Mouse (Mus musculus) liver, embryonic 11.5 days (tissue): Measurements from ENCODE around the gene Xndc1. TPM values are rescaled to one million over a fixed set of nuclear protein-coding genes. Genes with fewer than 3 reads are reported as not detected.
A peak's percentile ranks its signal among the peaks of the same experiment; 100 is the strongest.
"Not testable (repeated sequence)": the region's sequence is repeated elsewhere in the genome, so short reads cannot be mapped to it uniquely, and the experiment has no call there.

ENCODE experiments used
- ATAC-seq: fragments of 200-750 bp; cut with Nextera tagmentation; replicated peaks from 2 replicates; pipeline ENCODE4 v1.8.0; 2017; ENCODE audit warnings: moderate number of reproducible peaks, mild to moderate bottlenecking, moderate TSS enrichment, moderate library complexity; ENCODE audit not compliant: low FRiP score
- DNase-seq: peaks from one replicate; pipeline ENCODE4 v3.0.0-alpha.2; 2017; ENCODE audit warnings: low spot score
- H3K27ac ChIP-seq: fragments of 300-500 bp; sonication (generic); 2 replicates; pipeline ENCODE4 v1.5.1; 2014; ENCODE audit warnings: mild to moderate bottlenecking, low read depth, low read length, control low read depth
- H3K27me3 ChIP-seq: fragments of 300-500 bp; sonication (generic); replicated peaks from 2 replicates; pipeline ENCODE4 v1.6.1; 2014; ENCODE audit warnings: low read length, mixed read lengths; ENCODE audit not compliant: control insufficient read depth, insufficient read depth
- H3K36me3 ChIP-seq: fragments of 300-500 bp; sonication (generic); 2 replicates; pipeline ENCODE4 v1.6.1; 2014; ENCODE audit warnings: mild to moderate bottlenecking, low read length, moderate library complexity, mixed read lengths; ENCODE audit not compliant: control insufficient read depth, insufficient read depth
- H3K4me1 ChIP-seq: fragments of 300-500 bp; sonication (generic); replicated peaks from 2 replicates; pipeline ENCODE4 v1.6.1; 2014; ENCODE audit warnings: low read length, mixed read lengths; ENCODE audit not compliant: control insufficient read depth, insufficient read depth
- H3K4me2 ChIP-seq: fragments of 300-500 bp; sonication (generic); 2 replicates; pipeline ENCODE4 v1.6.1; 2014; ENCODE audit warnings: mild to moderate bottlenecking, control low read depth, moderate library complexity
- H3K4me3 ChIP-seq: fragments of 300-500 bp; sonication (generic); 2 replicates; pipeline ENCODE4 v1.5.1; 2014; ENCODE audit warnings: low read depth, low read length, control low read depth
- H3K9ac ChIP-seq: fragments of 300-500 bp; sonication (generic); 2 replicates; pipeline ENCODE4 v1.6.1; 2014; ENCODE audit warnings: low read depth, low read length, control low read depth
- H3K9me3 ChIP-seq: fragments of 300-500 bp; sonication (generic); 2 replicates; pipeline ENCODE4 v1.6.1; 2016; ENCODE audit warnings: low read length, inconsistent platforms, mixed read lengths; ENCODE audit not compliant: control insufficient read depth
- WGBS: fragments of 180-500 bp; shearing (Covaris S2); extraction: QIAGEN DNeasy Blood & Tissue Kit; methylation state at CpG from one replicate; pipeline ENCODE4 v1.1.7; 2014; 5-methylcytosine and 5-hydroxymethylcytosine counted together
- polyA plus RNA-seq: library from polyadenylated mRNA; unstranded; fragments of >200 nt; fragmentation: Nextera tagmentation; extraction: Ambion mirVana; gene quantifications from 2 replicates; pipeline ENCODE4 v1.2.1, GENCODE M21; 2014

Gene Xndc1
- polyA plus RNA-seq, 1 experiment from 2014 or later = 24.6 TPM

GRCm38 (mm10) chr7:102025187-102026119 lies 39.9 kb upstream of the Xndc1 start:
- Histone ChIP-seq H3K9me3 (no peaks in the 10 kb centered on the region), H3K4me1 (0 out of 2 replicates have a peak, but pooled peaks cover 2% of the 10 kb centered on the region), H3K4me2 (no peak overlapping the region), H3K9ac (no peak overlapping the region), H3K4me3 (no peak overlapping the region), H3K36me3 (peaks cover 21% of the 10 kb centered on the region), H3K27me3 (no peaks in the 10 kb centered on the region), H3K27ac (no peak overlapping the region)
- 92% methylated on average over 2 of the region's 2 CpGs for WGBS
- DNase-seq (peak; percentile 21), ATAC-seq (peak; percentile 60; the same call in 1 of the 2 replicates)

DNA sequence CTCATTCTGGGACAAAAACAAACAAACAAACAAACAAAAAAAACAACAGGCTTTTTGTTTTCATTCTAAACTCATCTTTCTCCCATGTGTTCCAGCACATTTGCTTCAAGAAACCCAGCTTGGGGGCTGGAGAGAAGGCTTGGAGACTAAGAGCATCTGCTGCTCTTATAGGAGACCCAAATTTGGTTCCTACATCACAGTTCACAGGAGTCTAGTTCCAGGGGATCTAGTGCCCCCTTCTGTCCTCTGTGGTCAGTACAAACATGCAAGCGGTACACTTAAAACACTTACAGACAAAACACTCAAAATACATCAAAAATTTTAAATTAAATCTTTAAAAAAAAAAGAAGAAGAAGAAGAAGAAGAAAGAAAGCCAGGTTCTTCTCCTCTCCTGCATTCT lies 30.4 kb upstream of the Xndc1 start:
- H3K27me3 ChIP-seq = no peaks in the 10 kb centered on the region
- ATAC-seq = no peak
- 83% methylated on average over 1 of the region's 1 CpGs for WGBS
- H3K4me2 ChIP-seq = no peak overlapping the region
- H3K9me3 ChIP-seq = no peaks in the 10 kb centered on the region
- H3K9ac ChIP-seq = no peak overlapping the region
- H3K27ac ChIP-seq = no peak overlapping the region
- DNase-seq = no peak
- no peak overlapping the region for H3K4me3 ChIP-seq
- H3K4me1 ChIP-seq = no peaks in the 10 kb centered on the region
- H3K36me3 ChIP-seq = peaks cover 27% of the 10 kb centered on the region

DNA sequence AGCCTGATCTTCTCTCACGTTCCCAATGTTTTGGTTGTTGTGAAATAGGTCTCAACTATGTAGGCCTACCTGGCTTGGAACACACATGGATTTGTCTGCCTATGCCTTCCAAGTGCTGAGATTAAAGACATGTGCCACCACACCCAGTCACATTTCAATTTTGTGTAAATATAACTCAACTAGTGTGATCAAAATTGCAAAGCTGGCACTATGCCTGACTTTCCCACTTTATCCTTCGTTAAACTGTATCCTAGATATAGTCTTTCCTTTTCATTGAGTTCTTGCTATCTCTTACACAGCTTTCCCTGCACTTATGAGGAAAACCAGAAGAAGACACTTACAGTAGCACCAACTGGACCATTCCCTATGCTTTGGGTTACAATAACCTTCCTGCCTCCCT lies 29.8 kb upstream of the Xndc1 start:
- no peaks in the 10 kb centered on the region for H3K27me3 ChIP-seq
- H3K4me3 ChIP-seq = no peak overlapping the region
- H3K4me1 ChIP-seq = no peaks in the 10 kb centered on the region
- no peak overlapping the region for H3K4me2 ChIP-seq
- ATAC-seq (no peak), DNase-seq (no peak)
- 95% methylated on average over 2 of the region's 2 CpGs for WGBS
- no peak overlapping the region for H3K9ac ChIP-seq
- H3K9me3 ChIP-seq = no peaks in the 10 kb centered on the region
- H3K27ac ChIP-seq = no peak overlapping the region
- H3K36me3 ChIP-seq = peaks cover 26% of the 10 kb centered on the region

DNA sequence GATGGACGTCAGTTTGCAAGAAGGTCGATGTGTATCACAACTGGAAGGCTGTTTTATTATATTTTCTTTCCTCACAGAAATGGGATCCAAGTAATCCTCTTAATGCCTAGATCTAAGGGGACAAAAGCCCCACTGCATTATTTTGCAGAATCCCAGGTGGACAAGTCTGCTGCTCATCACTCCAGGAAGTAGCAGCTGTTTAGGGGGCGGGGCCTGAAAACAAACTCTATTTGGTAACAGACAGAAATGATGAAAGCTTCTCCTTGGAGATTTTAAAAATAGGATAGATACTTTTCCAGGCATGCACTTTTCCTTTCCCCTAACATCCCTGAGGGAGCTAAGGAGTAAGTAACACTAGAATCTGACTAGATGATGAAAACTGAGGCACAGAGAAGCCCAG lies 28.0 kb upstream of the Xndc1 start:
- Histone ChIP-seq H3K36me3 (peaks cover 23% of the 10 kb centered on the region), H3K27me3 (no peaks in the 10 kb centered on the region), H3K4me2 (no peak overlapping the region), H3K27ac (no peak overlapping the region), H3K9ac (no peak overlapping the region), H3K9me3 (no peaks in the 10 kb centered on the region), H3K4me3 (no peak overlapping the region), H3K4me1 (no peaks in the 10 kb centered on the region)
- no peak for ATAC-seq
- DNase-seq = no peak
- 96% methylated on average over 3 of the region's 3 CpGs for WGBS

GRCm38 (mm10) chr7:102042314-102042713 lies 23.0 kb upstream of the Xndc1 start:
- Histone ChIP-seq H3K27me3 (no peaks in the 10 kb centered on the region), H3K36me3 (peaks cover 13% of the 10 kb centered on the region), H3K4me3 (no peak overlapping the region), H3K9me3 (no peaks in the 10 kb centered on the region), H3K4me1 (no peaks in the 10 kb centered on the region), H3K27ac (no peak overlapping the region), H3K9ac (no peak overlapping the region), H3K4me2 (no peak overlapping the region)
- WGBS = 71% methylated on average over 2 of the region's 2 CpGs
- ATAC-seq (no peak), DNase-seq (no peak)

DNA sequence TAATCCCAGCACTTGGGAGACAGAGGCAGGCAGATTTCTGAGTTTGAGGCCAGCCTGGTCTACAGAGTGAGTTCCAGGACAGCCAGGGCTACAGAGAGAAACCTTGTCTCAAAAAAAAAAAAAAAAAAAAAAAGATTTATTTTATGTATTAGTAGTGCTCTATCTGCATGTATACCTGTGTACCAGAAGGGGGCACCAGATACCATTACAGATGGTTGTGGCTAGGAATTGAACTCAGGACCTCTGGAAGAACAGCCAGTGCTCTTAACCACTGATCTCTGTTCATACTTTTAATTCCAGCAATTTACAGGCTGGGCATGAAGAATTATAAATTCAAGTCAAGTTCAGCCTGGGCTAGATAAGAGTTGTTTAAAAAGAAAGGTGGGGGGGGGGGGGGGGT lies 16.8 kb upstream of the Xndc1 start:
- not testable (repeated sequence) for DNase-seq, H3K9ac ChIP-seq, H3K4me3 ChIP-seq, H3K27me3 ChIP-seq, H3K27ac ChIP-seq, ATAC-seq, H3K9me3 ChIP-seq, H3K36me3 ChIP-seq, H3K4me2 ChIP-seq, H3K4me1 ChIP-seq

- WGBS = 65% methylated on average over 3 of the region's 3 CpGs
- Histone ChIP-seq H3K27me3 (no peaks in the 10 kb centered on the region), H3K4me3 (no peak overlapping the region), H3K9ac (no peak overlapping the region), H3K36me3 (peaks cover 6% of the 10 kb centered on the region; the same call in 1 of the 2 replicates), H3K9me3 (no peaks in the 10 kb centered on the region), H3K4me1 (peaks cover 15% of the 10 kb centered on the region), H3K4me2 (no peak overlapping the region), H3K27ac (no peak overlapping the region)
- DNase-seq (no peak), ATAC-seq (no peak)
Observed at GRCm38 (mm10) chr7:102061353-102061752, 4.0 kb upstream of the Xndc1 start.

DNA sequence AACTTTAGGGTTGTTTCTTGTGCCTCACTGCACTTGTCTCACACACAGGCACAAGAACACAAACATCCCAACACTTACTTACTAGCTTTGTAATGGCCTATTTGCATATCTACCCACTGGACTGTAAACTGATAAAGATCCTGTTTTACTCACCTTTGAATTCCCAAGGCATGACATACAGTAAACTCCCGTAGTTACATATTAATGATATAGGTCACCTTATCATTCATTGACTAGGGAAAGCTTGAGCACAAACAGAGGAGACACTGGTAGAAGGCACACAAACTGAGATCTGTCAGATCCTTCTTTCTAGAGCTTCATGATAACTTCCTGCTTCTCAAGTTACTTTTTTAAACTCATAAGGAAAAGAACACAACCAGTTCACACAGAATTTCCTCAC lies 3.1 kb upstream of the Xndc1 start:
- Histone ChIP-seq H3K36me3 (peaks cover 6% of the 10 kb centered on the region; the same call in 1 of the 2 replicates), H3K9me3 (no peaks in the 10 kb centered on the region), H3K4me2 (no peak overlapping the region), H3K4me1 (peaks cover 15% of the 10 kb centered on the region), H3K27me3 (no peaks in the 10 kb centered on the region), H3K27ac (no peak overlapping the region), H3K9ac (no peak overlapping the region), H3K4me3 (no peak overlapping the region)
- DNase-seq (no peak), ATAC-seq (no peak)
- 67% methylated on average over 1 of the region's 1 CpGs for WGBS

DNA sequence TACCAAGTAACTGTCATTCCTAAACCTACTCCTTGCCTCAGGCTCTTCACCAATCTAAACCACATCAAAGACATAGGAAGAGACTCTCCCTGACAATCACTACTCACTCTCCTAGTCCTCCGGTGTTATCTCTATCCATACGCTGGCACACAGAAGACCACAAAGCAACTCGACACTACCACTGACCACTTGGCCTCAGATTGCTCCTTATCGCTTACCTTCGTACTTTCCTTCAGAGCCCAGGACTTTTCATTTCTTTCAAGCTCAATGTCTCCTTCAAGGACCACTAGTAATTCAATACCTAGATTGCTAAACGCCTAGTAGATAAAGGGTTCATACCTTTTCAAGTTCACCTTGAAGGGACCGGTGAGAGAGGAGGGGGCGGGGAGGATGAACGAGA lies 1.4 kb upstream of the Xndc1 start:
- WGBS = 50% methylated on average over 9 of the region's 9 CpGs
- ATAC-seq = no peak
- Histone ChIP-seq H3K9me3 (no peaks in the 10 kb centered on the region), H3K4me1 (peaks cover 15% of the 10 kb centered on the region), H3K27ac (no peak overlapping the region), H3K4me2 (peak overlapping the region; percentile 78), H3K4me3 (peak overlapping the region; percentile 70), H3K9ac (peak overlapping the region; percentile 30; the same call in 1 of the 2 replicates), H3K27me3 (no peaks in the 10 kb centered on the region), H3K36me3 (peaks cover 5% of the 10 kb centered on the region; the same call in 1 of the 2 replicates)
- DNase-seq = no peak
